In the genomic region with DNA sequence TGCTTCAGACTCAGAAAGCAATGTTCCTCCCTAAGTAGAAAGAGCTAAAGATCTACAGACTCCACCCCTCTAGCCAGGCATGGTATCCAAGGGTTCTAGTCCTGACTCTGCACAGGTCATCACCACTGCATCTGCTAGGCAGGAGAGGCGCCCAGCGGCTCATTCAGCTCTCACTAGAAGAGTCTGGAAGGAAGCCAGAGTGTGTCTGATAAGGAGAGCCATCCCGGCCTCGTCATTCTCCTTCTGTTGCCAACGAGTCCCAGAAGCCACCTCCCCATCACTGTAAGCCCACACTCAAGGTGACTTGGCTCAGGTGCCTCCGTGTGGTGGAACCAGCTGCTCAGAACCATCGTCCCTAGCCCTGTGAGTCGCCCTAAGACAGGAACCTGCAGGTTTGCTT, we compare ENCODE assay signal across 15 mouse cellular contexts. TPM values are rescaled to one million over a fixed set of nuclear protein-coding genes. Genes with fewer than 3 reads are reported as not detected.
A peak's percentile ranks its signal among the peaks of the same experiment; 100 is the strongest.
DNase-seq lines count a peak whose midpoint lies in the region; ATAC-seq and TF ChIP-seq lines count a peak whose summit lies in the region.
"Had no signal": no experiment of that assay in that cellular context is flagged by ENCODE, and none has a peak within 500 bp of the region (broad histone marks: within the 10 kb centered on the region; RNA-seq: fewer than 3 reads in every experiment).

No protein-coding gene starts in this region.

- WGBS in kidney, adult 2 months, result 73% methylated on average over 8 of the region's 8 CpGs
- WGBS in midbrain, postnatal 0 days, result 75% methylated on average over 8 of the region's 8 CpGs

- TF ChIP-seq POLR2A in kidney, adult 2 months (IDR thresholded peaks at IDR 0.05; ENCODE audit: low read depth, low read length), result no peak

- H3K4me3 ChIP-seq in kidney, adult 2 months (ENCODE audit: insufficient read depth, low read depth, low read length), result no peak overlapping the region
- no peak overlapping the region for H3K4me3 ChIP-seq in midbrain, postnatal 0 days (ENCODE audit: low read depth, low read length)
- H3K4me3 ChIP-seq: embryonic facial prominence, embryonic 12.5 days; left cerebral cortex, adult 2 months; neural tube, embryonic 13.5 days had no signal

- no peaks in the 10 kb centered on the region for H3K27me3 ChIP-seq in kidney, adult 2 months (replicated peaks; ENCODE audit: control insufficient read depth, insufficient read depth, low read length)
- no peaks in the 10 kb centered on the region for H3K27me3 ChIP-seq in midbrain, postnatal 0 days (ENCODE audit: insufficient read depth, low read length)
- H3K27me3 ChIP-seq: embryonic facial prominence, embryonic 12.5 days; neural tube, embryonic 13.5 days had no signal

- peak overlapping the region; percentile 17; the same call in 1 of the 2 replicates for H3K27ac ChIP-seq in kidney, adult 2 months (ENCODE audit: insufficient read depth, low read depth, low read length)
- H3K27ac ChIP-seq in midbrain, postnatal 0 days (ENCODE audit: low read depth, low read length), result no peak overlapping the region
- H3K27ac ChIP-seq: embryonic facial prominence, embryonic 12.5 days; left cerebral cortex, adult 2 months; macrophage; neural tube, embryonic 13.5 days had no signal

- ATAC-seq in midbrain, postnatal 0 days (ENCODE audit: low FRiP score), result no peak

- no peaks in the 10 kb centered on the region for H3K36me3 ChIP-seq in kidney, adult 2 months (ENCODE audit: control insufficient read depth, insufficient read depth, low read length)
- H3K36me3 ChIP-seq in midbrain, postnatal 0 days (ENCODE audit: insufficient read depth, low read length), result peaks cover 36% of the 10 kb centered on the region

- H3K9me3 ChIP-seq in midbrain, postnatal 0 days (ENCODE audit: low read length), result no peaks in the 10 kb centered on the region
- H3K9me3 ChIP-seq: embryonic facial prominence, embryonic 12.5 days; neural tube, embryonic 13.5 days had no signal

- peak; percentile 59 for DNase-seq in adrenal gland, adult 2 months
- no peak for DNase-seq in adrenal gland, adult 18-20 months (ENCODE audit: low spot score in 2 of 2)
- no peak for DNase-seq in kidney, adult 2 months
- no peak for DNase-seq in kidney, adult 18-20 months
- DNase-seq in spleen, adult 12 weeks (ENCODE audit: low spot score), result peak; percentile 32
- no peak for DNase-seq in spleen, postnatal 4 days (ENCODE audit: low spot score in 2 of 2)
- no peak for DNase-seq in midbrain, postnatal 0 days (ENCODE audit: low spot score)
- no peak for DNase-seq in c-Kit-positive CD71-positive TER-119-positive erythroid progenitor cells, embryonic 14.5 days (ENCODE audit: low spot score)
- DNase-seq: cerebellum, adult 8-10 months; kidney, postnatal 10 days; lung, adult 2 months had no signal

- no peak overlapping the region for H3K9ac ChIP-seq in midbrain, postnatal 0 days (replicated peaks; ENCODE audit: low read length, poor library complexity, severe bottlenecking)
- H3K9ac ChIP-seq: embryonic facial prominence, embryonic 12.5 days; neural tube, embryonic 13.5 days had no signal

- H3K4me1 ChIP-seq in kidney, adult 2 months (ENCODE audit: control insufficient read depth, insufficient read depth, low read length), result peaks cover 4% of the 10 kb centered on the region; the same call in 1 of the 2 replicates
- H3K4me1 ChIP-seq in midbrain, postnatal 0 days (ENCODE audit: insufficient read depth, low read length), result no peaks in the 10 kb centered on the region
- H3K4me1 ChIP-seq: embryonic facial prominence, embryonic 12.5 days; neural tube, embryonic 13.5 days had no signal

- H3K4me2 ChIP-seq in midbrain, postnatal 0 days (ENCODE audit: low read depth, low read length, poor library complexity, severe bottlenecking), result no peak overlapping the region
- H3K4me2 ChIP-seq: embryonic facial prominence, embryonic 12.5 days; neural tube, embryonic 13.5 days had no signal

- TF ChIP-seq CTCF in kidney, adult 2 months (conservative IDR thresholded peaks at IDR 0.05; ENCODE audit: insufficient read depth, insufficient read length, low read depth, low read length), result no peak
- no peak for TF ChIP-seq CTCF in midbrain, postnatal 0 days (IDR thresholded peaks at IDR 0.05)

RNA-seq across cellular contexts. Expression of a gene that starts 11.2 kb away (rescaled TPM):
- total RNA-seq in adrenal gland, adult 2 months (2021), result 10 to 100 TPM in 1 of 2 experiments, 1 to 10 TPM in 1; 4.6 to 13.0 TPM
- 14.9 and 15.4 TPM in 2 replicates for polyA plus RNA-seq in adrenal gland, adult 2 months (2012; rRNA removed)
- 10 to 100 TPM in 1 of 2 experiments, 1 to 10 TPM in 1; 8.5 to 12.2 TPM for total RNA-seq in adrenal gland, adult 18-20 months (2021)
- 34.8 and 37.2 TPM in 2 replicates for polyA plus RNA-seq in kidney, adult 2 months (2012; rRNA removed)
- 55.6 and 68.4 TPM in 2 replicates for total RNA-seq in midbrain, postnatal 0 days (2014; rRNA removed)
- polyA plus RNA-seq in midbrain, postnatal 0 days (2015; fragmentation: Nextera tagmentation; extraction: Ambion mirVana), result 103 and 104 TPM in 2 replicates

RNA-seq across cellular contexts. Expression of a gene that starts 20.5 kb away (rescaled TPM):
- total RNA-seq in adrenal gland, adult 2 months (2021), result 10 to 100 TPM; 14.2 to 15.5 TPM
- 7.9 and 8.3 TPM in 2 replicates for polyA plus RNA-seq in adrenal gland, adult 2 months (2012; rRNA removed)
- total RNA-seq in adrenal gland, adult 18-20 months (2021), result 10 to 100 TPM; 11.9 to 13.3 TPM
- polyA plus RNA-seq in kidney, adult 2 months (2012; rRNA removed), result 17.3 and 19.2 TPM in 2 replicates
- total RNA-seq in midbrain, postnatal 0 days (2014; rRNA removed), result 8.9 and 13.3 TPM in 2 replicates
- polyA plus RNA-seq in midbrain, postnatal 0 days (2015; fragmentation: Nextera tagmentation; extraction: Ambion mirVana), result 16.7 and 18.2 TPM in 2 replicates

RNA-seq across cellular contexts. Expression of a gene that starts 22.1 kb away (rescaled TPM):
- total RNA-seq in adrenal gland, adult 2 months (2021), result 100 to 1,000 TPM; 108 to 117 TPM
- 23.7 and 29.6 TPM in 2 replicates for polyA plus RNA-seq in adrenal gland, adult 2 months (2012; rRNA removed)
- 100 to 1,000 TPM in 1 of 2 experiments, 10 to 100 TPM in 1; 99.5 to 100 TPM for total RNA-seq in adrenal gland, adult 18-20 months (2021)
- polyA plus RNA-seq in kidney, adult 2 months (2012; rRNA removed), result 94.6 and 120 TPM in 2 replicates
- 63.7 and 84.4 TPM in 2 replicates for total RNA-seq in midbrain, postnatal 0 days (2014; rRNA removed)
- polyA plus RNA-seq in midbrain, postnatal 0 days (2015; fragmentation: Nextera tagmentation; extraction: Ambion mirVana), result 173 and 175 TPM in 2 replicates

RNA-seq across cellular contexts. Expression of a gene that starts 28.0 kb away (rescaled TPM):
- total RNA-seq in adrenal gland, adult 2 months (2021), result 10 to 100 TPM; 58.4 to 69.9 TPM
- 92.0 and 96.8 TPM in 2 replicates for polyA plus RNA-seq in adrenal gland, adult 2 months (2012; rRNA removed)
- total RNA-seq in adrenal gland, adult 18-20 months (2021), result 10 to 100 TPM; 75.8 to 79.5 TPM
- 69.7 and 80.4 TPM in 2 replicates for polyA plus RNA-seq in kidney, adult 2 months (2012; rRNA removed)
- total RNA-seq in midbrain, postnatal 0 days (2014; rRNA removed), result 72.3 and 82.2 TPM in 2 replicates
- polyA plus RNA-seq in midbrain, postnatal 0 days (2015; fragmentation: Nextera tagmentation; extraction: Ambion mirVana), result 25.9 TPM in 2 replicates

Comparison
In these comparisons a context has a peak if more than half of its experiments do, and no peak if none do; other contexts are left out.
1. DNase-seq: peak in adrenal gland, adult 2 months (single experiment) and spleen, adult 12 weeks (single experiment); none in adrenal gland, adult 18-20 months (0 of 2), kidney, adult 2 months (single experiment), kidney, adult 18-20 months (single experiment), spleen, postnatal 4 days (0 of 2), midbrain, postnatal 0 days (single experiment) and c-Kit-positive CD71-positive TER-119-positive erythroid progenitor cells, embryonic 14.5 days (single experiment).